In genomic region chr13:97439216-97439979, GRCm38 (mm10) we compare ENCODE assay signal across 7 mouse cellular contexts.
DNase-seq lines count a peak whose midpoint lies in the region; ATAC-seq lines count a peak whose summit lies in the region.

No protein-coding gene starts in this region.

- no peak overlapping the region for H3K4me3 ChIP-seq in hindbrain, embryonic 13.5 days
- no peak overlapping the region for H3K4me3 ChIP-seq in midbrain, embryonic 11.5 days (ENCODE audit: low read depth, low read length)

- H3K36me3 ChIP-seq in hindbrain, embryonic 13.5 days, result no peaks in the 10 kb centered on the region
- no peaks in the 10 kb centered on the region for H3K36me3 ChIP-seq in midbrain, embryonic 11.5 days (ENCODE audit: control insufficient read depth, insufficient read depth, low read length)

- no peaks in the 10 kb centered on the region for H3K27me3 ChIP-seq in hindbrain, embryonic 13.5 days
- H3K27me3 ChIP-seq in midbrain, embryonic 11.5 days (ENCODE audit: control insufficient read depth, insufficient read depth, low read length), result no peaks in the 10 kb centered on the region; the same call in 1 of the 2 replicates

- H3K27ac ChIP-seq in hindbrain, embryonic 13.5 days, result peak overlapping the region; percentile 84
- peak overlapping the region; percentile 49 for H3K27ac ChIP-seq in midbrain, embryonic 11.5 days (ENCODE audit: low read depth, low read length)

- 5% methylated on average over 16 of the region's 16 CpGs for WGBS in hindbrain, embryonic 13.5 days
- 18% methylated on average over 16 of the region's 16 CpGs for WGBS in midbrain, embryonic 11.5 days

- ATAC-seq in hindbrain, embryonic 13.5 days (ENCODE audit: low FRiP score), result no peak; the same call in 1 of the 2 replicates
- peak; percentile 49 for ATAC-seq in midbrain, embryonic 11.5 days (ENCODE audit: low FRiP score)

- H3K4me2 ChIP-seq in hindbrain, embryonic 13.5 days, result peak overlapping the region; percentile 38
- H3K4me2 ChIP-seq in midbrain, embryonic 11.5 days, result peak overlapping the region; percentile 1; the same call in 1 of the 2 replicates

- H3K4me1 ChIP-seq in hindbrain, embryonic 13.5 days (replicated peaks), result peaks cover 77% of the 10 kb centered on the region
- peaks cover 50% of the 10 kb centered on the region for H3K4me1 ChIP-seq in midbrain, embryonic 11.5 days (ENCODE audit: control insufficient read depth, insufficient read depth, low read length)

- H3K9me3 ChIP-seq in hindbrain, embryonic 13.5 days, result no peaks in the 10 kb centered on the region
- no peaks in the 10 kb centered on the region for H3K9me3 ChIP-seq in midbrain, embryonic 11.5 days (ENCODE audit: control insufficient read depth, low read length)

- intact Hi-C loops in left cerebral cortex, postnatal 4 days (cut with DNase I), result loop anchor here (10.0 kb wide), 1 partner anchor 195 kb away; the partner anchor contains the start of gene Enc1
- intact Hi-C loops in left cerebral cortex, postnatal 10 days (cut with DNase I), result no loop called here

- peak; percentile 24 for DNase-seq in left cerebral cortex, postnatal 4 days
- no peak for DNase-seq in left cerebral cortex, postnatal 10 days (ENCODE audit: extremely low spot score in 1 of 2, low spot score in 2 of 2)
- DNase-seq in embryo, embryonic 11 days, result peak; percentile 59
- peak; percentile 95 for DNase-seq in midbrain, embryonic 11.5 days (ENCODE audit: low spot score, missing footprints)
- DNase-seq in thymus, postnatal 14 days, result no peak
- no peak for DNase-seq in thymus, postnatal 36 days

- peak overlapping the region; percentile 49 for H3K9ac ChIP-seq in hindbrain, embryonic 13.5 days
- peak overlapping the region; percentile 7; the same call in 1 of the 2 replicates for H3K9ac ChIP-seq in midbrain, embryonic 11.5 days (ENCODE audit: low read length)

Comparison
In these comparisons a context has a peak if more than half of its experiments do, and no peak if none do; other contexts are left out.
1. DNase-seq: peak in left cerebral cortex, postnatal 4 days (single experiment), embryo, embryonic 11 days (single experiment) and midbrain, embryonic 11.5 days (single experiment); none in left cerebral cortex, postnatal 10 days (0 of 2), thymus, postnatal 14 days (single experiment) and thymus, postnatal 36 days (0 of 2).